Mouse (Mus musculus): Measurements from ENCODE around the gene D11Wsu47e.

D11Wsu47e gene

DNA sequence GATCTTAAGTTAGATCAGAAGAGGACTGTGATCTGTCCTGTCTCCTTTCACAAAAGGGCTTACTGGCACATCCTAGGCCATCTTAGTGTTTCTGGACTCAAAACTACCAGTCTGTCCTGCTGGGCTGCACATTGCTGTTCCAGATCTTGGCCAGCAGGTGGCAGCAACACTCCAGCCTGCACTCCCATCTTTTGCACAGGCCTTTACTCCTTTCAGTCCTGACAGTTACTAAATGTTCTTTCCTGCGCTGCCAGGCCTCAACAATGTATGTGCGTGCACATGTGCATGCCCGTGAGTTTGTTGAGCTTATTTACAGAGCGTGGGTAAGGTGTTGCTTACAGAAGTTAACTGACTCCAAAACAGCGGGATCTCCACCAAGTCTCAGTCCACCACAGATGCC lies 19.5 kb downstream of the D11Wsu47e start:
- peak; percentile 63 for DNase-seq (ENCODE audit: inconsistent ontology term)

DNA sequence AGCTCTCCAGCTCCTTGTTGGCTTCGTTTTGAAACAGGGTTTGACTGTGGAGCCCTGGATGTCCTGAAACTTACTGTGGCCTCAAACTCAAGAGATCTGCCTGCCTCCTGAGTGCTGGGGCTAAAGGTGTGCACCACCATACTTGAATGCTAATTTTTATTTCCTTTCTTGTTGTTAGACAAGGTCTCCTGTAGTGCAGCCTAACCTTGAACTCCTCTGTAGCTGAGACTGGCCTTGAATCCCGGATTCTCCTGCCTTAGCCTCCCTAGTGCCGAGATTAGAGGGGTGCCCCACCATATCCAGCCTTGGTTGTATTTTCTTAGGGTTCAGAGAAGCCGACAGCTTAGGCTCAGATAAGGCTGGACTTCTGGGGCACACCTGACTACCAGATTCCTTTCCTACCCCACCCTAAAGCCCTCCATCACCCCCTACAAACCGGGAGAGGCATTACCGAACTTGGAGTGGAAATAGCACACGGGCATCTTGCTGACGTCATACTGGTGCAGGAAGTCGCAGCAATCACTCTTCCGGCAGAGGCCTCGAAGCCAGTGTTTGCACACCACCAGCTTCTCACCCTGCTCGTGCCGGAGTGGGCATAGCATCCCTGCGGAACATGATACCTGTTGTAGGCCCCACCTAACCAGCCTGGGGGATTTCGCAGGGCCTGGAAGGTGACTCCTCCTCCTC lies 21.9 kb downstream of the D11Wsu47e start:
- DNase-seq (ENCODE audit: inconsistent ontology term): no peak

DNA sequence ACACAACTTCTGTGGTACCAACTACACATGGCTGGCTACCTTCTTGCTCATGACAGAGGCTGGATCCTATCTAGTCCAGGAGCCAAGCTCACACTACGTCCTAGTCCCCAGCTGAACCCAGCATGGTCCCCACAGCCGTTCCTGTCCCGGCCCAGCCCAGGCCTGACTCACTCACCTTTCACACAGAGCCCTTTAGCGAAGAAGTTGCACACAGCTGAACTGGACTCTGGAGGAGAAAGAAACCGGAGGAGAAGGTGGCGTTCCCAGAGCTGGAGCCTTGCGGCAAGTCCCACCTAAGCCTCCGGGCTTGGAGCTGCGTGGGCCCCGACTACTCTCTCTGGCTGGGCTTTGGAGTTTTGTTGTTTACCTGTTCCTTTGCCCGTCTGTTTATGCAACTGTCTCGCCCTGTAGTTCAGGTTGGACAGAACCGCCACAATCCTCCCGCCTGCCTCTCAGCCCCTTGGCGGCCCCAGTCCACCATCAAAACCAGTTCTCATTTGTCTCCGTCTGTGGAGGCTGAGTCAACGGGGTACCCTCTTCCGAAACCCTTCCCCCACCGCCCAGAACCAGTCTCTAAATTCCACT lies 24.5 kb downstream of the D11Wsu47e start:
- DNase-seq (ENCODE audit: inconsistent ontology term): no peak

DNA sequence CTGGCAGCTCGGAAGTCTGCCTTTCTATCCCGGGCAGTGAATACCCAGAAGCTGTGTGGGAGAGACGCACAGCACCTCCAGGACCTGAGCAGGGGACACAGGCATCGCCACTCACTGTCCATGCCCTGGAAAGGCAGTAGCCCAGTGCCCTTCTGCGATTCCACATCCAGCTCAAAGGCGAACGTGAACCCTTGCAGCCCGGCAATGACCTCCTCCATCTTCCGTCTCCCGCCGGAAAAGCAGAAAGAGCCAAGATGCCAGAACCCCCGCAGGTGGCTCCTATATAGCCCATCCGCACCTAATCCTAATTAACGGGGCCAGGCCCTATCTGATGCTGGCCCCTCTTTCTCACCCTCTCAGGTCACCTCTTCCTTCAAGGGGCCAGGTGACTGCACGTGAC lies 25.1 kb downstream of the D11Wsu47e start:
- peak; percentile 6 for DNase-seq (ENCODE audit: inconsistent ontology term)

DNA sequence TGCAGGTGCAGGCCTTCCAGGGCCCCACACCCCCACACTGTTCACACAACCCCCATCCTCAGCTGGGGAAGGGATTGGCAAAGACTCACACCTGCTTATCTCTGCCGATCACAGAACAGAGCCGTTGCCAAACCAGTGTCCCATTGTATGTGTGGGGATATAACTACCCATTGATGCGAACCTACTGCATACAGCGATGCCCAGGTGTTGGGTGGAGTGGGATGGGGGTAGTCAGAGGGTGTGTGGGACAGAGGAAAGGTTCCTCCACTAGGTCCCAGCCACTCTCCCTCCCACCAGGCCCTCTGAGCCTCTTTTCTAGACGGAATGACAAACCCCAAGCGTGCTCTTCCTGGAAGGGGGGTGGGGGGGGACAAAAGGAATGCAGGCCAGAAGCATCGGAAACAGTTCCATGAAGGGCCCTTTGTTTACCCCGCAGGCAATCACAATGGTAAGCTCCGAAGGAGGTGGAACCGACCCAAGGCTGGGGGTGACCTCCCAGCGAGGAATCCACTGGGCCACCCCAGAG lies 25.6 kb downstream of the D11Wsu47e start, which contains the start of gene Cpsf4l:
Gene Cpsf4l, minus strand, starts transcription at position 287 of the 526 bp plus-strand sequence.
- DNase-seq (ENCODE audit: inconsistent ontology term): peak; percentile 99

DNA sequence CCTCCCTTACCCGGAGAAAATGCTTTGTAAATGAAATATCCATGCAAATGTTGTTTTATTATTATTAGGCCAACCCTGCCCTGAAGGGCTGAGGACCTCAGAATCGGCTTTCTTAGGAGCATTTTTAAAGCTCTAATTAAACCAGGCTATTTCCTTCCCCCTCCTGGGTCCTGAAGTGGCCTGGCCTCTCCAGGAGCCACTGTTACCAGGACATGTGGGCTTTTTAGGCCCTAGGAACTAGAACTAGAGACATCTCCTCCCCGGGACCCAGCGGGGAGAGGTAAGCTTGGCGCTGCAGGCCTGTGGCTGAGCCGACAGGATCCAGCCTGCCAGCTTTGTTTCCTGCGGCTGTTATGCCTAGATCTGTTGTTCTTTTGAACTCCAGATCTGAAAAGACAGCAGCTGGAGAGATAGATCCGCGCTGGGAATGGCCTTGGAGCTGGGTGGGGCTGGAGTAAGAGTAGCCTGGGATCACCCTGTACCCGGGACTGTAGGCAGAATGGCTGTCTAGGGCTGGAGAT lies 26.1 kb downstream of the D11Wsu47e start:
- no peak for DNase-seq (ENCODE audit: inconsistent ontology term)

DNA sequence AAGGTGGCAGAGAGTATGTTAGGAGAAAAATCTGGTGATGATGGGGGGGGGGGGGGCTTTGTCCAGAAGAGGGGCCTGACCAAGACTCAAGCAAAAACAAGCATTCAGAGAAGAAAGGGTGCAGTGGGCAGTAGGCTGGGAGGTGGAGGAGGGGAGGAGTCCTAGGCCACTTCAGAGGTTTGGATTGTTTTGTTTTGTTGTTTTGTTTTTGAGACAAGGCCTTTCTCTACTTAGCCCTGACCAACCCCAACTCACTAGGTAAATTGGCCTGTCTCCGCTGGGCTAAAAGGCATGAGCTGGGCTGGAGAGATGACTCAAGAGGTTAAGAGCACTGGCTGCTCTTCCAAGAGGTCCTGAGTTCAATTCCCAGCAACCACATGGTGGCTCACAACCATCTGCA lies 26.8 kb downstream of the D11Wsu47e start:
- peak; percentile 47 for DNase-seq (ENCODE audit: inconsistent ontology term)

DNA sequence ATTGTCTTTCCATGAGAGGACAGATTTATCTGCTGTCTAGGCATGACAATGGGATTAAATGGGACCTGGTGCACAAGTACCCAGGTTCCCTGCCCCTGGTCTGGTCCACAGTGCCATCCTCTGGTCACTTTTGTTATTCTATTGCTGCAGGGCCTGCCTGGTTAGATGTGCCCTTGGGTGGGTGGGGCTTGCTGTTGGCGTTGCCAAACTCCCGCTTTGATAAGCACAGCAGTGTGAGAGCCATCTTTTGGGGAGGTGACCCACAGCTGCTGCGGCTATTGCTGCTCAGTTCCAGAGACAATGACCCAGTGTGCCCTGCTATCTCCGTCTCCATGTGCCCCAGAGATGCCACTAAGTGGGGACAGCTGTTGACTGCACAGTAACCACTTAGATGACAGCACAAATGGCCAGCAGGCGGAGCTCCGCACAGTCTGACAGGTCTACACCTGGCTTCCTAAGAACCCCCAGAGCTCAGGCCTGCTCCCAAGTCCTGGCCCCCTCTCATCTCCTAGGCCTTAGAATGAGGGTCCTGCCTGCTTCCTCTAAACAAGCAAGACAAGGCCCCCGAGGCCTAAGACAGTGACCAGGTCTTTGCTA lies 31.0 kb downstream of the D11Wsu47e start:
- DNase-seq (ENCODE audit: inconsistent ontology term): peak; percentile 66

DNA sequence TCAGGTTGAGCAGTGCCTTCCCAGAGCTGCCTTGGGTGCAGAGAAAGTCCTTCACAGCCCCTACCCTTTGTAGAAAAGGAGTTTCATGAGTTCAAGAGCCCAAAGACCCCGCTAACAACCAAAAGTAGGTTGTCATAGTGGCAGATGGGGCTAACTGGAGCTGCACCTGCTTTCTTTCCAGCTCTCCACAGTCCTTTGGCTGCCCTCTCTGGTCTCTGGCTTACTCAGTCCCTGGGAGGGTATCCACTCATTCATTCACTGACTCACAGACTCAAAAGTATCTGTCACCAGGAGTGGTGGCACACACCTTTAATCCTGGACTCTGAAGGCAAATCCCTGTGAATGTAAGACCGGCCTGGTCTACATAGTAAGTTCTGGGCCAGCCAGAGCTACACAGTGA lies 31.9 kb downstream of the D11Wsu47e start:
- DNase-seq (ENCODE audit: inconsistent ontology term): no peak

DNA sequence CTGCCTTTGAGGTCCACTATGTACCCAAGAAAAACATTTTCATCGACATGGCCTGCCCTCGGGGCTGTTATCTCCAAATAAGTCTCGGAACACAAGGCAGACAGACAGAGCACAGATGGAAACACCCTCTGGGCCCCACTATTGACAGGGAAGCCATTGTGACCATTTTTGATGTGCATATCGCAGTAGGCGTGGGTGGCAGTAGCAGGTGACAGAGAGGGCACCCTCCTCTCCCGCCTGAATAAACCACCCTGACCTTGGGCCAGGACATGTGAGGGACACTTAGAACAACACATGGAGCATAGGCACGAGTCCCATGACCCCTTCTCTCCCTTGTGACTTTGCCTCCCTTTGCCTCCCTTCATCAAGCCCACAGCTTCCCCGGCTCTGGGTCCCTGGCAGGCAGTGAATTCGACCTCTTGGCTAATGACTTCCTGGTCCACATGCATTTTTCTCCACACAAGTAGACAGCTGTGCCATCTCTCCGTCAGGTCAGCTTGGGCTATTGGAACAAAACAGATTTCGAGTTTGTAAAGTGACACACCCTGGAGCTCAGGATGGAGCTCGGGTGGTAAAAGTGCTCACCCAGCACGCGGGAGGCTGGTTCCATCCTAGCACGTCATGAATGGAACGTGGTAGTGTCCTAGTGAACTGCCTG lies 33.7 kb downstream of the D11Wsu47e start:
- DNase-seq (ENCODE audit: inconsistent ontology term): peak; percentile 68

DNA sequence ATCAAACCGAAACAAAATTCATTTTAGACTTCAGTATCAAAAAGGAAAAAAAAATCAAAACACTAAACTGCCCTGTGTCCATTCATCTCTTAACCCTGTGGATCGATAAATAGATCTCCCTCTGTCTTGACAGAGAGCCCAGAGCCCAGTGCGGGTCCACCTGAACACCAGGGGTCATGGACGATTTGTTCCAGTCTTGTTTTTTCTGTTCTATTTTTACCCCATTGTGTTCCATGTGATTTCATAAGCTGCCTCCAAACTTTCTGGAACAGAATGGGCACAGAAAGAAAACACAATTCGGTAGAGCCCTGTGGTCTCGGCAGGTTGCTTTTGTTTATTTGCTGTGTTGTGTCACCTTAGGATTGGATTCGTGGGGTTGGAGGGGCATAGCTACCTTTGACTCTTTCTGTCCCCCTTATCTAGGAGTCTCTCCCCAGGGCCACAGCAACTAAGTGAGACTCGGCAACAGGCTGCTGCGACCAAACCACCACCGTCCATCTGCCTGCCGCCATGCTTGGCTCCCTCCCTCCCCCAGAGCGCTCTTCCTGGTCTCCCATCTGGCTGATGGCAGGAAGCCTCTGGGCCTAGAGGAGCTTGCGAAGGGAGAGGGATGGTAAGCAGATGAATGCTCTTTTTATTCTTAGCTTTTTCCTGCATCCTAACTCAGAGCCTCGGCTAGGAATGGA lies 38.3 kb downstream of the D11Wsu47e start:
- DNase-seq (ENCODE audit: inconsistent ontology term): no peak

DNA sequence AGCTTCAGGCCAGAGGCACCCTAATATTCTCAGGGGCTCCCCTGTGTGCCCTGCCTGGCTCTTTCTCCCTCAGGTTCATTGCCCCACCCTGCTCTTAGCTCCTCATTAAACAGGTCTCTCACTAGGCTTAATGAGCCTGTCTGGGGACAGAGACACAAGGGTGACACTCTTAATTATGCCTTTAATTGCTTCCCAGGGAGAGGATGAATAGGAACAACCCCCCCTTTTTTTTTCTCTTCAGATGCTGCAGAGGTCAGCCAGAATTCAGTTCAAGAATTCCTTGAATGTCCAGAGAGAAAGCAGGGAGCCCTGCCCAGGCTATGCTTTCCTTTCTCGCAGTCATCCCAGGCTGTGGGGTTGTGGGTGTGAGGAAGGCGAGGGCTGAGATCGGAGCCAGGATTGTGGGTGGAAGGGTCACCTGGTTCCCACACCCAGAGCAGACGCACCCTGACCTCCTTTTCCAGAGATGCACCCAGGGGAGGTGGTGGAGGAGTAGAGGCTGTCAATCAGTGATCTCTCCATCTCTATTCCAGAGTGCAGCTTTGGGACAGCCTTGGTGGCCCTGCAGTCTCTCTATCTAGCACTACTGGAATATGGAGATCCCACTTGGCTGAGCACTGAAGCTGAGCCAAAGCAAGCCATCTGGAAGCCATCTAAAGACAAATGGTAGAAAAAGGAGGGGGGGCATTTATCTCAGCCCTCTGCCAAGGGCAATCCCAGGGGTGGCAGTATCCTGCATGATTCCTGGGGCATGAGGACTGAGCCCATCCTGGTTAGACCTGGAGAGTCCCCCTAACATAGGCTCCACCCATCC lies 41.2 kb downstream of the D11Wsu47e start:
- peak; percentile 98 for DNase-seq (ENCODE audit: inconsistent ontology term)

DNA sequence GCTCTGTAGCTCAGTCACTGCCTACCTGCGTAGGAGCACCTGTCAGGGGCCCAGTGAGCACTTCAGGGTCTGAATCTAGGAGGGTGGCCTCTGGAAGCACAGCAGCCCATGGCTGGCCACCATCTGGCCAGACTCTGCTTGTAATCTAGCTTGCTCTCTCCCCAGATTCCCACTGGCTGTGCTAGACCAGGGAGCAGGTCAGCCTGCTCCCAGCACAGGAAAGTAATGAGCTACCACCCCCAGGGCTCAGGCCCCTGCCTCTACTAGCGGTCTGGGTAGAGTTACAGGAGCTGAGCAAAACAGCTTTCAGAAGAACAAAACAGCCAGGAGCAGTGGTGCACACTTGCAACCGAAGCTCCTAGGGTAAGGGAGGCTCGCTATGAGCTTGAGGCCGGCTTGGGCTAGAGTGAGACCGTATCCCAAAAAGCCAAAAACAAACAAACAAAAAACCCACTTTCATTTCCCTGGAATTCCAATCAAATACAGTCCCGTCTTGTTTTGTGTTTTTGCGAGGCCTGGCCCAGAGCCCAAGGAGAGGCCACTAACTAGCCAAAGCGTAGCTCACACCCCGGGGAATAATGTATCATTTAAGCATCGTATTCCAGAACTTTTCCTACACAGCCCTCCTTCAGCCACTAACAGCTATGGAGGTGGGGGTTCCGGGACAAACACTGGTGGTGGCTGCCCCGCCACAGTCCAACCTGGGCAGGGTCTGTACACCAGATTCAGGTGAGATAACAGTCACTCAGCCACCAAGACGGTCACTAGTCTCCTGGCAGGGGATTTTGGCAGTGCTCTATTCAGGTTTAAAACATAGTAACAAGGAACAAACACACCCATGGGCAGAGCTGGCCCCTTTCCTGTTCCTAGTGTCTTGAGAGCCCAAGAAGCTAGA lies 43.0 kb downstream of the D11Wsu47e start:
- DNase-seq (ENCODE audit: inconsistent ontology term): peak; percentile 60

DNA sequence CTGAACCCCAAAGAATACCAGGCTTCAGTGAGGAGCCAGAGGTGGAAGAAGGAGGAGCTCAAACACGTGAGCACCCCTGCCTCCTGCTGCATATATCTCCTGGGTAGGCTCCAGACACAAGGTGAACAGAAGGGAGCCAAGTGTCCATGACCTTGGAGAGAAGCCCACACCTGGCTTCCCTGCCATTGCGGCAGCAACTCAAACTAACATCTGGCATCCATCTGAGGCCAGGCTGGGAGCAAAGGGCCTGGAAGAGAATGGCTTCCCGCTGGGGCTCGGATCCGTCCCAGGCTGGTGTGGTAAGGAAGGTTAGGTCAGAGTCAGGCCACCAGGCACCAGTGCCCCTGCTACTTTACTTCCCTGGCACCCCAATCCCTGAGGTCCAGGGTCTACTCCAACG lies 43.8 kb downstream of the D11Wsu47e start:
- no peak for DNase-seq (ENCODE audit: inconsistent ontology term)

DNA sequence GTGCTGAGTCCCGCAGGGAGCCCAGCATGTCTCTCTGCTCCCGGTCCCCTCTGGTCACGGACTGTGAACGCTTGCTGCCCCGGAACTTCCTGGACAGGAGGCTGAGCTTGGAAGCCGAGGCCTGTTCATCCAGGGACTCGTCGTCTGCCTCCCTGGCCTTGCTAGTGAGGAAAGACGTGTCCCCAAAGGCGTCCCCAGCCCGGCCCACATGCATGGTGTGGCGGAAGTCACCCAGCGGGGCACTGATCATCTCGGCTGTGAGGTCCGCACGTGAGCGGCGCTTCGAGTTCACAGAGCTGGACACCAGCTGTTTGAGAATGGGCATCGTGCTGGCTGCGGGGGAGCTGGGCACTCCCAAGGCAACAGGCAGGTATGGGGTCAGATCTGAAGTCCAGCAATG lies 45.0 kb downstream of the D11Wsu47e start:
- peak; percentile 26 for DNase-seq (ENCODE audit: inconsistent ontology term)

DNA sequence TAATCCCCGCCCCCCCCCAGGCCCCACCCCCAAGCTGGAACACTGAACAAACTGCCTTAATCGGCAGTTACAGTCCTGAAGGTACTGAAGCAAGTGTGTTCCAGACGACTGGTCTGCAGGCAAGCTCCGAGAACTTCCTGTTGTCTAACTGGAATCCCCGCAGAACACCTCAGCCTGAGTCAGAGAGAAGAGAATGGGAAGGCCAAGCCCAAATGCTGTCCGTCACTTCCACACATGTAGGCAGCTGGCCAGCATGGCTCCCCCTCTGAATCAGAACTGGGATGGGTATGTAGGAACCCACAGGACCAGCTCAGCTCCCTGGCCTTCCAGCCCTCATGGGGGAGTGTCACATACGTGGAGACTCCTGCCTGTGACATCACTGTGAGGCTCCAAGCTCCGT lies 45.7 kb downstream of the D11Wsu47e start:
- DNase-seq (ENCODE audit: inconsistent ontology term): peak; percentile 94

DNA sequence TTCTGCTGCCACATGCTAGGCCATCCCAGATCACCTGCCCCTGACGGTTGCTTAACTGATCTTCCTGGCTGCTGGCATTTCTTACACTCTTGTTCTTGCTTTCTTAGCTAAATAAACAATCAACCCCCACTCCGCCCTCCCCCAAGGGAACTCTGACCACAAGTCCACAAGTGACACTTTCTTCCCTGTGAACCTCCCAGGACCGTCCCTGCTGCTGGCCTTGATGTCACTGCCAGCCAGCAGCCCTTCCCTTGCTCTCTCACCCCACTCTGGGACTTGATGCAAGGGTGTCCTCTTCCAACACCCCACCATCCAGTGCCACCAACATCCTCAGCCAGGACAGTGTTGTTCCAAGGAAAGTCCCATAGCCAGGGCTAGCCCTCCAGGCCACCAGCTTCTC lies 46.7 kb downstream of the D11Wsu47e start:
- peak; percentile 30 for DNase-seq (ENCODE audit: inconsistent ontology term)

DNA sequence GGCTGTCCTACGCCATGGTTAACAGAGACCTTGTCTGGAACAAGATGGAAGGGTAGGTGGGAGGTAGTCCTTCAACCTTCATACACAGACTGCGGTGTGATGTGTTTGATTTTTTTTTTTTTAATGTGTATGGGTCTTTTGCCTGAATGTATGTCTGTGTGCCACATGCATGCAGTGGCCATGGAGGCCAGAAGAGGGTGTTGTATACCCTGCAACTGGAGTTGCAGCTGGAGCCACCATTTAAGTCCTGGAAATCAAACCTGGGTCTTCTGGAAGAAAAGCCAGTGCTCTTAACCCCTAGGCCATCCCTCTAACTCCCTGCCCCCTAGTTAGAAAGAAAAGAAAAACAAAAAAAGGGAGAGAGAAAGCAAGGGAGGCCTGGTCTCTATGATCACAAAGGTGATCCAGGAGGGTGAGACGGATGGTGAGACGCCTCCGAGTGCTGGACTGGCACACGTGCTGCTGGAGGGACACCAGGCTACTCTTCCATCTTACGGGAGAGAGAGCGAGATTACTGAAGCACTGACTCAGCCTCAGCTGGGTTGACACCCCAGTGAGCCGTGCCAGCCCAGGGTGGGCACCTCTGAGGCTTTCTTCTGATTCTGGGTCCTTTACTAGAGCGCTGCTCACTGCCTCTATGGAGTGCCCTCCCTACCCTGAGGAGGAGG lies 47.9 kb downstream of the D11Wsu47e start:
- peak; percentile 43 for DNase-seq (ENCODE audit: inconsistent ontology term)

Measured in Muller cell, postnatal 12 days (primary cell).